Mouse (Mus musculus) intestine, postnatal 0 days (tissue): ENCODE results near the gene Hcn1. TPM values are rescaled to one million over a fixed set of nuclear protein-coding genes. Genes with fewer than 3 reads are reported as not detected.
A peak's percentile ranks its signal among the peaks of the same experiment; 100 is the strongest.

Source experiments
- ATAC-seq: fragments of 200-750 bp; cut with Nextera tagmentation; 2 replicates; pipeline ENCODE4 v1.8.0; 2017; ENCODE audit warnings: mild to moderate bottlenecking, moderate TSS enrichment, moderate library complexity
- H3K27ac ChIP-seq: fragments of 300-500 bp; sonication (generic); 2 replicates; pipeline ENCODE4 v1.5.1; 2014; ENCODE audit warnings: mild to moderate bottlenecking, low read depth, low read length, moderate library complexity
- H3K27me3 ChIP-seq: fragments of 300-500 bp; sonication (generic); replicated peaks from 2 replicates; pipeline ENCODE4 v1.6.1; 2014; ENCODE audit warnings: low read length, mixed read lengths; ENCODE audit not compliant: control insufficient read depth, insufficient read depth
- H3K36me3 ChIP-seq: fragments of 300-500 bp; sonication (generic); 2 replicates; pipeline ENCODE4 v1.6.1; 2014; ENCODE audit warnings: mild to moderate bottlenecking, moderate library complexity; ENCODE audit not compliant: control insufficient read depth, insufficient read depth
- H3K4me1 ChIP-seq: fragments of 300-500 bp; sonication (generic); replicated peaks from 2 replicates; pipeline ENCODE4 v1.6.1; 2014; ENCODE audit warnings: antibody characterized with exemption, low read length, mixed read lengths; ENCODE audit not compliant: control insufficient read depth, insufficient read depth
- H3K4me2 ChIP-seq: fragments of 300-500 bp; sonication (generic); replicated peaks from 2 replicates; pipeline ENCODE4 v1.6.1; 2014; ENCODE audit warnings: low read depth, mild to moderate bottlenecking, moderate library complexity
- H3K4me3 ChIP-seq: fragments of 300-500 bp; sonication (generic); 2 replicates; pipeline ENCODE4 v1.5.1; 2014; ENCODE audit warnings: low read depth, low read length
- H3K9ac ChIP-seq: fragments of 300-500 bp; sonication (generic); 2 replicates; pipeline ENCODE4 v1.6.1; 2014; ENCODE audit warnings: mild to moderate bottlenecking, low read depth, low read length
- H3K9me3 ChIP-seq: fragments of 300-500 bp; sonication (generic); 2 replicates; pipeline ENCODE4 v1.6.1; 2016; ENCODE audit warnings: mixed run types; ENCODE audit not compliant: control insufficient read depth
- CTCF ChIP-seq: sonication (generic); IDR thresholded peaks from 2 replicates; pipeline ENCODE4 v1.5.1; 2016; ENCODE audit warnings: low read depth, mild to moderate bottlenecking, control low read depth, antibody characterized with exemption, moderate library complexity
- WGBS: fragments of 180-500 bp; shearing (Covaris S2); extraction: QIAGEN DNeasy Blood & Tissue Kit; methylation state at CpG from one replicate; pipeline ENCODE4 v1.1.7; 2014; 5-methylcytosine and 5-hydroxymethylcytosine counted together
- polyA plus RNA-seq: library from polyadenylated mRNA; unstranded; fragments of >200 nt; fragmentation: Nextera tagmentation; extraction: Ambion mirVana; gene quantifications from 2 replicates; pipeline ENCODE4 v1.2.1, GENCODE M21; 2015

Gene Hcn1
- polyA plus RNA-seq, 1 experiment from 2014 or later, result 0.17 TPM

GRCm38 (mm10) chr13:117958496-117959421 is 356.6 kb downstream of the Hcn1 start:
- H3K27me3 ChIP-seq, result no peaks in the 10 kb centered on the region
- H3K27ac ChIP-seq, result no peak overlapping the region
- no peaks in the 10 kb centered on the region for H3K36me3 ChIP-seq
- WGBS, result 8% methylated on average over 18 of the region's 18 CpGs
- H3K4me3 ChIP-seq, result no peak overlapping the region
- H3K4me2 ChIP-seq, result no peak overlapping the region
- H3K4me1 ChIP-seq, result no peaks in the 10 kb centered on the region
- no peaks in the 10 kb centered on the region for H3K9me3 ChIP-seq
- H3K9ac ChIP-seq, result no peak overlapping the region
- 0 out of 2 replicates have a peak, but pooled peaks have one; percentile 28 for ATAC-seq
- TF ChIP-seq CTCF, result no peak

- Histone ChIP-seq H3K27me3 (no peaks in the 10 kb centered on the region), H3K4me1 (no peaks in the 10 kb centered on the region), H3K27ac (no peak overlapping the region), H3K36me3 (no peaks in the 10 kb centered on the region), H3K4me3 (no peak overlapping the region), H3K9ac (no peak overlapping the region), H3K9me3 (no peaks in the 10 kb centered on the region), H3K4me2 (no peak overlapping the region)
- no peak for ATAC-seq
- TF ChIP-seq CTCF, result no peak
Measured at GRCm38 (mm10) chr13:117964620-117965019, 362.5 kb downstream of the Hcn1 start.

GRCm38 (mm10) chr13:117975382-117975781 is 373.3 kb downstream of the Hcn1 start:
- no peak for TF ChIP-seq CTCF
- 74% methylated on average over 7 of the region's 7 CpGs for WGBS
- H3K27ac ChIP-seq, result no peak overlapping the region
- no peaks in the 10 kb centered on the region for H3K9me3 ChIP-seq
- no peaks in the 10 kb centered on the region for H3K4me1 ChIP-seq
- no peak overlapping the region for H3K4me3 ChIP-seq
- no peak overlapping the region for H3K4me2 ChIP-seq
- H3K27me3 ChIP-seq, result no peaks in the 10 kb centered on the region
- H3K36me3 ChIP-seq, result no peaks in the 10 kb centered on the region
- no peak overlapping the region for H3K9ac ChIP-seq
- ATAC-seq, result no peak

- H3K36me3 ChIP-seq, result no peaks in the 10 kb centered on the region
- no peak overlapping the region for H3K27ac ChIP-seq
- ATAC-seq, result no peak
- H3K27me3 ChIP-seq, result no peaks in the 10 kb centered on the region
- no peaks in the 10 kb centered on the region for H3K4me1 ChIP-seq
- H3K9me3 ChIP-seq, result no peaks in the 10 kb centered on the region
- no peak for TF ChIP-seq CTCF
- H3K4me2 ChIP-seq, result no peak overlapping the region
- WGBS, result 62% methylated on average over 10 of the region's 10 CpGs
- H3K9ac ChIP-seq, result no peak overlapping the region
- no peak overlapping the region for H3K4me3 ChIP-seq
Measured at GRCm38 (mm10) chr13:117975823-117976222, 373.7 kb downstream of the Hcn1 start.

- Histone ChIP-seq H3K9ac (no peak overlapping the region), H3K4me2 (no peak overlapping the region), H3K4me1 (no peaks in the 10 kb centered on the region), H3K27ac (no peak overlapping the region), H3K4me3 (no peak overlapping the region), H3K27me3 (no peaks in the 10 kb centered on the region), H3K36me3 (no peaks in the 10 kb centered on the region), H3K9me3 (no peaks in the 10 kb centered on the region)
- no peak for ATAC-seq
- TF ChIP-seq CTCF, result no peak
- 80% methylated on average over 2 of the region's 2 CpGs for WGBS
Measured at GRCm38 (mm10) chr13:117984339-117984738, 382.2 kb downstream of the Hcn1 start.

- no peaks in the 10 kb centered on the region for H3K27me3 ChIP-seq
- no peak overlapping the region for H3K9ac ChIP-seq
- no peaks in the 10 kb centered on the region for H3K4me1 ChIP-seq
- H3K9me3 ChIP-seq, result no peaks in the 10 kb centered on the region
- H3K4me3 ChIP-seq, result no peak overlapping the region
- ATAC-seq, result no peak
- H3K36me3 ChIP-seq, result no peaks in the 10 kb centered on the region
- no peak overlapping the region for H3K4me2 ChIP-seq
- H3K27ac ChIP-seq, result no peak overlapping the region
- no peak for TF ChIP-seq CTCF
- 50% methylated on average over 2 of the region's 2 CpGs for WGBS
Measured at GRCm38 (mm10) chr13:117999767-118000488, 397.8 kb downstream of the Hcn1 start.
